Mouse (Mus musculus) brown adipose tissue, adult 24 weeks (tissue): ENCODE measurements around the gene Shc4. TPM values are rescaled to one million over a fixed set of nuclear protein-coding genes. Genes with fewer than 3 reads are reported as not detected.

Experiments used
- H3K27ac ChIP-seq: fragments of 200-500 bp; replicated peaks from 2 replicates; pipeline ENCODE4 v1.5.1; 2012; ENCODE audit warnings: low read depth, mild to moderate bottlenecking, low read length
- H3K4me1 ChIP-seq: fragments of 200-500 bp; 2 replicates; pipeline ENCODE4 v1.6.1; 2012; ENCODE audit warnings: low read length, mixed read lengths; ENCODE audit not compliant: control insufficient read depth, insufficient read depth, insufficient read length
- H3K4me3 ChIP-seq: fragments of 200-500 bp; 2 replicates; pipeline ENCODE4 v1.5.1; 2012; ENCODE audit warnings: low read depth, mild to moderate bottlenecking, low read length, moderate library complexity; ENCODE audit not compliant: insufficient read depth
- polyA plus RNA-seq: library from polyadenylated mRNA; stranded (reverse); fragments of >200 nt; gene quantifications from 2 replicates; pipeline ENCODE4 v1.2.4, GENCODE M21; 2012; ENCODE audit not compliant: missing spikeins, insufficient read depth, insufficient read length

The Shc4 gene
- not detected in 2 replicates for polyA plus RNA-seq

GRCm38 (mm10) chr2:125724086-125724430 lies at the start of gene Shc4:
Gene Shc4 (minus strand): TSS chr2:125724148.
- H3K27ac ChIP-seq, result no peak within 1 kb of the TSS
- peak within 1 kb of the TSS; percentile 51 for H3K4me3 ChIP-seq
- no peaks in the 10 kb centered on the region for H3K4me1 ChIP-seq

GRCm38 (mm10) chr2:125765029-125765428 lies 41.1 kb upstream of the Shc4 start:
- H3K27ac ChIP-seq, result no peak overlapping the region
- H3K4me3 ChIP-seq, result no peak overlapping the region
- no peaks in the 10 kb centered on the region for H3K4me1 ChIP-seq

GRCm38 (mm10) chr2:125764531-125764930 lies 40.6 kb upstream of the Shc4 start:
- Histone ChIP-seq H3K27ac (no peak overlapping the region), H3K4me1 (no peaks in the 10 kb centered on the region), H3K4me3 (no peak overlapping the region)

DNA sequence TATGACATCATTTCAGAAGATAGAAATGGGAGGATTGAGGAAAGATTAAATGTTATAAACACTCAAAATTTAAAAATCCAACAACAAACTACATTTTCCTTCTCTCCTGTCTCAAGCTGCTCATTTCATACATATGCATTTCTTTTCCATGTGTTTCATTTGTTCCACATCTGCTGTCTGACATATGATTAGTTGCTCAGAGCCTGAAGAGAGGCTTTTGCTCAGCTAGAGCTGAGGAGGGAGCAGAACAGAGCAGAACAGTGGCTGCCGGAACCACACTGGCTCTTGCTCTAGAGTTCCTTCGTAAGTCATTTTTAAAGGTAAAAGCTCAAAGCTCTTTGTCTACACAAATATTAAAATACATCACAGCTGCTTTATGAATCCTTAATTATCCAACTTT lies 25.4 kb upstream of the Shc4 start:
- Histone ChIP-seq H3K4me1 (no peaks in the 10 kb centered on the region), H3K4me3 (no peak overlapping the region), H3K27ac (no peak overlapping the region)

DNA sequence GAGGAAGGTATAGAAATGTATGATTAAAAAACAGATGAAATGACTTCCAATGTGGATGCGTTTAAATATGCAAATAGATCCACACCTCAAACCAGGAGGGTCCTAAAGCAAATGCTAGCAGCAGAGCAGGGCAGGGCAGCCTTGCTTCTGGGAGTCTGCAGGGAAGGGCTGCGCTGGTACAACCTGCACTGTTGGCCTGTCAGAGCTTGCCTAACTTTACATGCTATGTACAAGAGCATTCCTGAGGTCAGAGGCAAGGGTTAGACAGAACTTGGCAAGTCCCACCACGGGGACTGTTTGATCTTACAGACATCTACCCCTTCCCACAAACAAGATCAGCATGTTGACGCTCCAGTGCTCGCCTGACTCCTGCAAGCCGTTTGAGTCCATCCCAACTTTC lies 15.4 kb upstream of the Shc4 start:
- Histone ChIP-seq H3K4me3 (no peak overlapping the region), H3K4me1 (no peaks in the 10 kb centered on the region), H3K27ac (no peak overlapping the region)

GRCm38 (mm10) chr2:125738718-125739117 lies 14.8 kb upstream of the Shc4 start:
- Histone ChIP-seq H3K4me1 (no peaks in the 10 kb centered on the region), H3K27ac (no peak overlapping the region)

GRCm38 (mm10) chr2:125736025-125736343 lies 12.0 kb upstream of the Shc4 start:
- no peaks in the 10 kb centered on the region for H3K4me1 ChIP-seq
- no peak overlapping the region for H3K27ac ChIP-seq
- H3K4me3 ChIP-seq, result no peak overlapping the region

More at GRCm38 (mm10) chr2:125738718-125739117, 14.8 kb upstream of the Shc4 start:
- H3K4me3 ChIP-seq, result no peak overlapping the region

DNA sequence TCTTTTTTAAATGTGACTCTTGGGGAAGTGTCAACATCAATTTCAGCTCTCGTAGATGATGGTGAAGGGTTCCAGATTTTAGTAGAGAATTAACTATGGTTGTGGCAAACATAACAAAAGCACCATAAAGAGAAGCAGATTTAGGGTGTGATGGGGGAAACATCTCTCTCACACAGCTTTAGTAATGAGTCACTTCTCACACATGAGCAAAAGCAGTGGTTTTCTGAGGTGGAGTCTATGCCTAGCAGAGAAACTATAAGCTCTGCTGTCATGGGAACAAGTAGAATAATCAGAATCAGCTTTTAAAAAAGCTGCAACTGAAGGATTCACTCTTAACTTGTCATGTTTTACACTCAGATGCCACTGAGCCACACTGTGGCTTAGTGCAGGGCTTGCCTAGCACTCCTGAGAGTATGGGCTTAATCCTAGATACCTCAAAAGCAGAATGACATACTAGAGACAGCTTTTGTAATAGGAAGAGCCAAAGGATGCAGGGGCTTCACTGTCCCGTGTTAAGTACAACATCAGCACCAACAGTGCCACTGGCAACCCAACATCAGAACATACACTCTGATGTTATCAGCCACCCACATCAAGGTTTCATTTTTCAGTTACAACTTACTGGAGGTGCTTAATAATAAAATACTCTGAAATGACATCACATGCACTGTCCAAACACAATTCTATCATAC lies 11.5 kb upstream of the Shc4 start:
- Histone ChIP-seq H3K4me1 (no peaks in the 10 kb centered on the region), H3K4me3 (no peak overlapping the region), H3K27ac (no peak overlapping the region)

DNA sequence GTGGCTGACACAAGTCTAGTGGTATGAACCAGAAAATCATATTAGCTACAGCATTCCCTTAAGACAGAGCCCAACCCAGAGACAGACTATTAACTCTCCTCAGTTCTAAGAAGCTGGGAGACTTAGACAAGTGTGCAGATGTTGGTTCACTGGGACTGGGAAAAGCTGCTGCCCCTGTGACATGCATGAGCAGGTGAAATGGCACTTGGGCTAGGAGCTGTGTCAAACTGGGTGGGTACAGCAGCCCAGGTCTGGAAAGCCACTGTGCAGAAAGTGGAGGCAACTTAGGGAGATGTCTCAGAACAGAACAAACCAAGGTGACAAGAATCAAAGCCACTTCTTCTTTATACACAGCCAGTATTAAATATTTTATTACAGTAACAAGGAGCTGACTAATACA lies 10.8 kb upstream of the Shc4 start:
- Histone ChIP-seq H3K4me3 (no peak overlapping the region), H3K27ac (no peak overlapping the region), H3K4me1 (no peaks in the 10 kb centered on the region)

DNA sequence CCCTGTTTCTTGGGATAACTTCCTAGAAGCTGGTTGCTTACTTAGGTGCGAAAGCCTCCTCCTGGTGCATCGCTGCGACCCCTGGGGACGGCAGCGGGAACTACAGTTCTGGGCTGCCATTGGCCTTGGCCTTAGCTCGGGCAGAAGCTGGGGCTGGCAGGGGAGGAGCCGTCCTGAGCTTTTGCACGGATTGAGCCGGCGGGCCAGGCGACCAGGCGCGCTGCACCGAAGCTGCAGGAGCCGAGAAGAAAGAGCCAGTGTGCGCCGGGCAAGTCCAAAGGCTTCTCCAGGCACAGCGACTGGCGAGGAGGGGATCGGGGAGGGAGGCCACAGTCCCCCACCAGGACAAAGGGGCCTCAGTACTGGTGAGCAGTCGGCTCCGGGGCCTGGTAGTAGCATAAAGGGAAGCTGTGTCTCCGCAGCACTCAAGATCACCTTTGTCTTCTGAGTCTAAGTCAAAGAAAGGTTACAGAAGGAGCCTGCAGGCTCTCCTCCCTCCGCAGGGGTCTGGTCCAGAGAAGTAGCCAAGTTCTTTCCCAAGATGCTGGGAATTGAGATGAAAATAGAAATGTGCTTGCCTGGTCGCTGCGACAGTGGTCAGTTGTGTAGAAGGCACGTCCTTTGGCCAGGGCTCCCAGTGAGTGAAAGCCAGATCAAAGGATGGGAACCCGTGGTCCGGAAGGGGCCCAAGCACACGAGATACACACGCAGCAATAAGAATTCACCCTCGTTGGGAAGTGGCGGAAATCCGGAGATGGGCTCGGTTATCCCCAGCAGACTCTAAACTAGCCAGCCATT lies 8.0 kb upstream of the Shc4 start:
- peak overlapping the region; percentile 60 for H3K4me3 ChIP-seq
- H3K4me1 ChIP-seq, result no peaks in the 10 kb centered on the region
- no peak overlapping the region for H3K27ac ChIP-seq

DNA sequence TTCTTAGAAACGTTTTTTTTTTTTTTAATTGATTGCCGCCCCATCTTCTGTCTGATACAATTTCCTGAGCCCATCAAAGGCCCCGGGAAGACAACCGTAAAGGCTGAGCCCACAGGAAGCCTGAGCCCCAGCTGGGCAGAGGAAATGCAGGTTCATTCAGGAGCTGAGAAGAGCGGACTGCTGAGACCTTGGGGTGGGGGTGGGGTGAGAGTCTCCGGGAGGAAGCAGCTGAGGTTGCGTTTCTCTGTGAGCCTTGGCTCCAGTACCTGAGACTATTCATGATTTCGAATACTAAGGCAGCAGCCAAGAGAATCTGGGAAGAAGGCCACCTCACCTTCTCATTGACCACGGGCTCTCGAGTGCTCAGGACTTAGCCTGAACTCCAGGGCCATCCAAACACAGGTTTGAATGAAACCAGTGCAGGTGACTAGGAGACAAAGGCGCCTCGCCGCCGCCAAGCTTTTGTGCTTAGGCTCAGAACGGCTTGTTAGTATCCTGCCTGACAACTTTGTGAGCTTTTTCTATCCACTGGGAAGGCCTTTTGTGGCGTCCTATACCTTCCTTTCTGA lies 682 bp upstream of the Shc4 start:
- 0 out of 2 replicates have a peak overlapping the region, but pooled peaks have one; percentile 23 for H3K4me3 ChIP-seq

DNA sequence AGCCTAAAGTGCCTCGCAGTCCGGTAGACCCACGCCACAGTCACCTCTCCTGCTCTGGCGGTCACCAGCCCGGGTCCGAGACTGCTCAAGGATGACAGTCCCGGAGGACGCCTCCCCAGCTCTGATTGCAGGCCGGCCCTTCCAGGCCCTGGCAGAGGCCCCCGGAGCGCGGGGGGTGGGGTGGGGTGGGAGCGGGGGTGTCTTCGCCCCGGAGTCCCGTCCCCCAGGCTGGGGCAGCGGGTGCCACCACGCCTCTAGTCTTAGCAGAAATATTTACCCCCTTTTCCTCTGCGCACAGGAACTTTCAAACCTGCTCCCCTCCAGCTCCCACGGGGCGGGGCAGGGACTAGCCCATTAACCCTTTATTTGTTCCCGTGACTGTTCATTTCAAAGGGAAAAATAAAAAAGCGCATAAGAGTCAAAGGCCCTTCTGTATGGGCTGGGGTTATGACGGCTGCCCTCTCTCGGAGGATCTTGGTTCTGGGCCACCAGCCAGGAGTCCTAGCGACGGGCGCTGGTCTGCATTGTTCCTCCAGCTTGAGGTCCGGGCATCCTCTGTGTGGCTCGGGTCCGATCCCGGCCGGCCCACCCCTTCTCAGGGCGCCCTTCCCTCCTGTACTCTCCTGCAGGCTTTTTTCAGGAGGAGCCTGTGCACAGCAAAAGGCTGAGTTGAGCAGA lies 401 bp downstream of the Shc4 start:
- no peaks in the 10 kb centered on the region for H3K4me1 ChIP-seq
- H3K4me3 ChIP-seq, result peak overlapping the region; percentile 51
- H3K27ac ChIP-seq, result no peak overlapping the region

More for the DNA sequence above, 682 bp upstream of the Shc4 start:
- no peaks in the 10 kb centered on the region for H3K4me1 ChIP-seq
- H3K27ac ChIP-seq, result no peak overlapping the region

GRCm38 (mm10) chr2:125723086-125723407 lies 901 bp downstream of the Shc4 start:
- H3K4me1 ChIP-seq, result no peaks in the 10 kb centered on the region
- no peak overlapping the region; the same call in none of the 2 replicates for H3K4me3 ChIP-seq
- H3K27ac ChIP-seq, result no peak overlapping the region

DNA sequence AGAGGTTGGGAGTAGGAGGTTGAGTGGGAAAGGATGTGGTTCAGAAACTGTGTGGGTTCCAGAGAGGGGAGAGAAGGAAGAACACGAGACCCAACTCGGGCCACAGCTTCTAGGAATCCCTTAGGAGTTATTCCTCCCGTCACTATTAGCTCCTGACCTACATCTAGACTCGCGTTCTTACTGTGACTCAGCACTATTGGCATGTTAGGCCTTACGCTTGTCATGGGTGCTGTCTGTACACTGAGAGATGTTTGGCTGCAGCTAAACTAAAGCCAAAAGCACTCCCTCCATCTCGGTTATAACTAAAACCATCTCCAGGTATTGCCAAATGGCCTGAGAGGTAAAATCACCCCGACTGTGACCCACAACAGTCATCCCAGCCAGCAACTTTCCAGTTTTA lies 7.3 kb downstream of the Shc4 start:
- Histone ChIP-seq H3K4me3 (no peak overlapping the region), H3K4me1 (no peaks in the 10 kb centered on the region), H3K27ac (no peak overlapping the region)

DNA sequence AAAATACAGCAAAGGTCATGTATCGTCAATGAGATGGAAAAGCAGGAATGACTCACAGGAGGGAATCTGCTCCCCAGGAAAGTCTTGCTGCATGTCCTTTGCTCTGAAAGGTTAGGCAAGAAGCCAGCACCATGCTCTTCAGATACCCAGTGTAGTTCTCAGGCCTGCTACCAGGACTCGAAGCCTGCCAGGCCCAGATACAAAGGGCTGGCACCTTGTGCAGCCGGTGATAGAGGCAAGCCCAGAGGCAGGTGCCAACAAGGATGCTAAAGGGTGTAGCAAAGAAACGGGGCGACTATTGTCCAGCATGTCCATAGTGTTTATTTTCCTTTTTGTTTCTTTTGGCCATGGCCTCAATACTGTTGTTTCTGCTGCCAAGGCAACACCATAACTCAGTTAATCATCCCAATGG lies 17.4 kb downstream of the Shc4 start:
- Histone ChIP-seq H3K4me1 (no peaks in the 10 kb centered on the region), H3K27ac (no peak overlapping the region), H3K4me3 (no peak overlapping the region)
